Mouse (Mus musculus): ENCODE results near the gene Exosc1. TPM values are rescaled to one million over a fixed set of nuclear protein-coding genes. Genes with fewer than 3 reads are reported as not detected.

Exosc1 gene
- total and polyA plus RNA-seq, 3 experiments: 56.6 to 109 (median 68.6) TPM

- H3K4me1 ChIP-seq (ENCODE audit: control insufficient read depth in 1 of 2, insufficient read depth in 2 of 2): peaks cover 0 to 7% of the 10 kb centered on the region in 2 experiments; a peak in 1 of 4 replicates
- no peak for TF ChIP-seq ZC3H11A (IDR thresholded peaks at IDR 0.05; ENCODE audit: low read depth, low read length)
- TF ChIP-seq POLR2AphosphoS2 (IDR thresholded peaks at IDR 0.05; ENCODE audit: low read depth, low read length): peak; percentile 78
- no peak for TF ChIP-seq TBP (conservative IDR thresholded peaks at IDR 0.05; ENCODE audit: low read depth, low read length)
- no peak for TF ChIP-seq MEF2A (IDR thresholded peaks at IDR 0.05; ENCODE audit: borderline replicate concordance, low read depth, low read length)
- TF ChIP-seq KAT2A (IDR thresholded peaks at IDR 0.05; ENCODE audit: insufficient replicate concordance, low read length): no peak
- no peak for DNase-seq (ENCODE audit: extremely low read depth)
- dilution Hi-C loops (cut with MboI; ENCODE audit: extremely low pct_ligation_motif_present, extremely low pct_unique_long_range_greater_than_20kb, low sequenced_read_pairs): no loop called here
- no peaks in the 10 kb centered on the region for H3K27me3 ChIP-seq (replicated peaks)
- H3K79me2 ChIP-seq (replicated peaks; ENCODE audit: control insufficient read depth, extremely low read depth, insufficient read depth, poor library complexity, severe bottlenecking): peaks cover 7% of the 10 kb centered on the region
- H3K4me2 ChIP-seq (ENCODE audit: insufficient read depth, low read depth, poor library complexity, severe bottlenecking): no peak overlapping the region
- H3K9ac ChIP-seq (ENCODE audit: insufficient read depth, low read depth): no peak overlapping the region
- H3K4me3 ChIP-seq (replicated peaks in 1 of 3; ENCODE audit: low read depth in 2 of 3, low read length in 2 of 3, poor library complexity in 1 of 3): no peak overlapping the region
- no peaks in the 10 kb centered on the region for H3K9me3 ChIP-seq (replicated peaks; ENCODE audit: low read length)
- peaks cover 60 to 85% of the 10 kb centered on the region in 2 experiments for H3K36me3 ChIP-seq (replicated peaks in 1 of 2; ENCODE audit: control insufficient read depth in 1 of 2, insufficient read depth in 1 of 2, low read length in 1 of 2)
- H3K27ac ChIP-seq (ENCODE audit: insufficient read depth, low read depth): no peak overlapping the region
- in situ Hi-C loops (cut with MboI; ENCODE audit: low pct_ligation_motif_present, low pct_unique_long_range_greater_than_20kb, low sequenced_read_pairs): no loop called here
These were observed 12.7 kb downstream of the Exosc1 start for GRCm38 (mm10) chr19:41920412-41921067.

- H3K36me3 ChIP-seq (replicated peaks in 1 of 2; ENCODE audit: control insufficient read depth in 1 of 2, insufficient read depth in 1 of 2, low read length in 1 of 2): peaks cover 61 to 85% of the 10 kb centered on the region in 2 experiments
- H3K4me1 ChIP-seq (ENCODE audit: control insufficient read depth in 1 of 2, insufficient read depth in 2 of 2): peaks cover 3 to 17% of the 10 kb centered on the region in 2 experiments; a peak in 2 of 4 replicates
- peak; percentile 78 for TF ChIP-seq POLR2AphosphoS2 (IDR thresholded peaks at IDR 0.05; ENCODE audit: low read depth, low read length)
- TF ChIP-seq ZMIZ1 (IDR thresholded peaks at IDR 0.05; ENCODE audit: low read depth, low read length): no peak
- H3K4me3 ChIP-seq (replicated peaks in 1 of 3; ENCODE audit: low read depth in 2 of 3, low read length in 2 of 3, poor library complexity in 1 of 3): no peak overlapping the region
- in situ Hi-C loops (cut with MboI; ENCODE audit: low pct_ligation_motif_present, low pct_unique_long_range_greater_than_20kb, low sequenced_read_pairs) (no loop called here), dilution Hi-C loops (cut with MboI; ENCODE audit: extremely low pct_ligation_motif_present, extremely low pct_unique_long_range_greater_than_20kb, low sequenced_read_pairs) (no loop called here)
- no peak overlapping the region for H3K9ac ChIP-seq (ENCODE audit: insufficient read depth, low read depth)
- no peak for DNase-seq (ENCODE audit: extremely low read depth)
- no peak overlapping the region for H3K27ac ChIP-seq (ENCODE audit: insufficient read depth, low read depth)
- no peaks in the 10 kb centered on the region for H3K27me3 ChIP-seq (replicated peaks)
- H3K4me2 ChIP-seq (ENCODE audit: insufficient read depth, low read depth, poor library complexity, severe bottlenecking): no peak overlapping the region
- H3K79me2 ChIP-seq (replicated peaks; ENCODE audit: control insufficient read depth, extremely low read depth, insufficient read depth, poor library complexity, severe bottlenecking): peaks cover 17% of the 10 kb centered on the region
- no peaks in the 10 kb centered on the region for H3K9me3 ChIP-seq (replicated peaks; ENCODE audit: low read length)
These were observed 13.8 kb downstream of the Exosc1 start for GRCm38 (mm10) chr19:41919471-41919870.

- Histone ChIP-seq H3K27ac (ENCODE audit: insufficient read depth, low read depth) (no peak overlapping the region), H3K4me2 (ENCODE audit: insufficient read depth, low read depth, poor library complexity, severe bottlenecking) (no peak overlapping the region), H3K9me3 (replicated peaks; ENCODE audit: low read length) (no peaks in the 10 kb centered on the region), H3K9ac (ENCODE audit: insufficient read depth, low read depth) (no peak overlapping the region), H3K79me2 (replicated peaks; ENCODE audit: control insufficient read depth, extremely low read depth, insufficient read depth, poor library complexity, severe bottlenecking) (peaks cover 42% of the 10 kb centered on the region), H3K36me3 (replicated peaks in 1 of 2; ENCODE audit: control insufficient read depth in 1 of 2, insufficient read depth in 1 of 2, low read length in 1 of 2) (peaks cover 42 to 71% of the 10 kb centered on the region in 2 experiments), H3K4me1 (ENCODE audit: control insufficient read depth in 1 of 2, insufficient read depth in 2 of 2) (peaks cover 6 to 20% of the 10 kb centered on the region in 2 experiments; a peak in 2 of 4 replicates), H3K4me3 (replicated peaks in 1 of 3; ENCODE audit: low read depth in 2 of 3, low read length in 2 of 3, poor library complexity in 1 of 3) (no peak overlapping the region), H3K27me3 (replicated peaks) (no peaks in the 10 kb centered on the region)
- TF ChIP-seq ZKSCAN1 (IDR thresholded peaks at IDR 0.05; ENCODE audit: borderline replicate concordance, low read depth, low read length) (no peak), MAX (IDR thresholded peaks at IDR 0.05; ENCODE audit: low read length) (no peak), HCFC1 (IDR thresholded peaks at IDR 0.05; ENCODE audit: low read depth, low read length) (no peak), BHLHE40 (IDR thresholded peaks at IDR 0.05; ENCODE audit: low read depth, low read length) (no peak), MXI1 (IDR thresholded peaks at IDR 0.05; ENCODE audit: low read depth, low read length) (no peak), SMC3 (IDR thresholded peaks at IDR 0.05; ENCODE audit: low read depth, low read length) (no peak), UBTF (IDR thresholded peaks at IDR 0.05; ENCODE audit: low read depth, low read length) (no peak)
- in situ Hi-C loops (cut with MboI; ENCODE audit: low pct_ligation_motif_present, low pct_unique_long_range_greater_than_20kb, low sequenced_read_pairs) (no loop called here), dilution Hi-C loops (cut with MboI; ENCODE audit: extremely low pct_ligation_motif_present, extremely low pct_unique_long_range_greater_than_20kb, low sequenced_read_pairs) (no loop called here)
- no peak for DNase-seq (ENCODE audit: extremely low read depth)
These were observed 16.4 kb downstream of the Exosc1 start for GRCm38 (mm10) chr19:41916853-41917252.

Measured in CH12.LX (cell line).